Mouse (Mus musculus) cerebellum, postnatal 14 days (tissue): Measurements from ENCODE around the gene Tmem56.

ENCODE experiments used
- DNase-seq, 2 experiments: peaks; one replicate each; pipeline ENCODE4 v3.0.0; 2021; ENCODE audit warnings: mixed read lengths in 2 of 2

Tmem56 gene

GRCm38 (mm10) chr3:121282998-121283397, at the start of gene Tmem56:
Gene Tmem56 (minus strand): TSS chr3:121283098.
- no peak for DNase-seq

DNA sequence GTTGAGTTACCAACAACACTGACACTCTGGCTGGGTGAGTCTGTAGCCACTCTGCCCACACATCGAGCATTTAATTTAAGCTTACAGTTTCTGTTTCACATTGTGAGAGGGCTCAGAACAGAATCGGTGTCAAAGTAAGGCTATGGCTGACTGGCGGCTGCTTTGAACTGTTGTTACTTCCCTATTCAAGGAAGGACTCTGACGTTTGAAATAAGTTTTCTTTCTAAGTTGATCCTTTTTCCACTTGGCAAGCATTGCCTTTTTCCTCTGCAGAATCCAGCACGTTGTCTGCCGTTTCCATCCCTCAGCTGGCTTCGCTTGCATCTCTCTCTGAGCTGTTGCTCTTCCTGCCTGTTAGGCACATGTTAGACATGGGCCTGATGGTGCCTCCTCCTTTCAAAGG, 47.3 kb upstream of the Tmem56 start:
- DNase-seq = no peak

- DNase-seq = no peak
Observed at GRCm38 (mm10) chr3:121329647-121330046, 46.7 kb upstream of the Tmem56 start.

DNA sequence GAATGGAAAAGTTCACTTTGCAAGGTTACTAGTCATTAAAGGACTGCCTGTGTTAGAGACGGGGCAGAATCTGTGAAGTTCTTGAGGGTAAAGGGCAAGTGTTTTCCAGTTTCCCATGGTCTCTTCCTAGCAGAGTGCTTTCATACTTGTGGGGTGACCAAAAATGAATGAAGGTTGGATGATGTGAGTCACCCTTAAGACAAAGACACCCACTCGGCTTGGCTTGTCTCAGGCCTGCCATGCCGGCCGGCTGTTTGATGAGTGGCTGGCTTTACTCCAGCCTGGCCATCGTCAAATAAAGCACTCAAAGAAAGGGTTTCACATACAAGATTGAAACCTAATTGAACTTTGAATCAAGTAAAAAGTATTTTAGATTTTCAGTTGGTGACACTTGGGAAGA, 44.5 kb upstream of the Tmem56 start:
- no peak for DNase-seq

DNA sequence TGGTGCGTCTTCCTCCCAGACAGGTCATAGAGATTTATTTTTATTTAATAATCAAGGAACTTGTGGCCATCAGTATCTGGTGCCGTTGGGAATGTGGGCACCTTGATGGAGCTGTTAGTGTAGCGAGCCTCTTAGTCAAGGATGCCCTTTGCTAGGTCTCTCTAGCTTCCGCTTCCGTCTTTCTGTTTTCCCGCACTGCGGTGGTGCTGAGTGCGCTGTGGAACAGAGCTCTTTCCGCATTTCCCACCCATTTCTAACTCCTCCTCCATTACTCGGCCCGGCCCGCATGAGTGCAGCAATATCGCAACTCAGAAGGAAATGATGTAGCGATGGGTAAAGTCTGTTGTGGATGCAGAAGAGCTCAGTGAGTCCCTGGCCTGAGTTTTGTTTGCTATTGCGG, 40.5 kb upstream of the Tmem56 start:
- no peak for DNase-seq

- DNase-seq = no peak
Observed at GRCm38 (mm10) chr3:121320896-121321295, 38.0 kb upstream of the Tmem56 start.

DNA sequence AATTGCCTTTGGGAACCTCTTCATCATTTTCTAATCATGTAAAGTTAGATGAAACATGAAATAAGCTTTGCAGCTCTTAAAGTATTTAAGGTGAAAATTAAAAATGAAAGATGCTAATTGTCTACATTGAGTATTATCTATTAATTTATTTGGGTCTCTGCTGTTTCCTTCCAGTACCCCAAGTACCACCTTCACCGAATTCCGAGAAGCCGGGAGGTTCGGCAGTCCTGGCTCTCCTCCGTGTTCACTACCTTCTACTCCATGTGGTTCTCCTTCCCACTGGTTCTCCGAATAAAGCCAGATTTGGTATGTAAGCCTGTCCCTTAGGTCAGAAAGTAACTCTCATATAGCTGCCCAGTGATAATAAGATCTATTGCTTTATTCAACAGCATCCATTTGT, 37.0 kb upstream of the Tmem56 start:
- DNase-seq = no peak

DNA sequence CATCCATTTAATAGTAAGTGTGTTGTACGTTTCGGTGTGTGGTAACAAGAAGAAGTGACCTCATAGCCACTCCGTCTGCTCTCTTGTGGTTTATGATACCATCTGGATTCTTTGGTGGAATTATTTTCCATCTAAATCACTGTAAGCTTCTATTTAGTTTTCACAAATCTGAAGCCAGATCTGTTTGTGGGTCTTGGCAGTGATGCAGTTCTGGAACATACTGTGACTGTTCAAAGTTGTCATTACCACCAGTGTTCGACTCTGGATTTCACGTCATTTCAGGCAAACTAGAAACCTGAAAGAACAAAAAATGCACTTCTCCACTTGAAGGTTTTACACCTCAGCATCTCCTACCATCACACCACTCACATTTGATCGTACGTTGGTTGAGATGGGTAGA, 32.6 kb upstream of the Tmem56 start:
- no peak for DNase-seq

- DNase-seq = no peak
Observed at GRCm38 (mm10) chr3:121314149-121314548, 31.3 kb upstream of the Tmem56 start.

DNA sequence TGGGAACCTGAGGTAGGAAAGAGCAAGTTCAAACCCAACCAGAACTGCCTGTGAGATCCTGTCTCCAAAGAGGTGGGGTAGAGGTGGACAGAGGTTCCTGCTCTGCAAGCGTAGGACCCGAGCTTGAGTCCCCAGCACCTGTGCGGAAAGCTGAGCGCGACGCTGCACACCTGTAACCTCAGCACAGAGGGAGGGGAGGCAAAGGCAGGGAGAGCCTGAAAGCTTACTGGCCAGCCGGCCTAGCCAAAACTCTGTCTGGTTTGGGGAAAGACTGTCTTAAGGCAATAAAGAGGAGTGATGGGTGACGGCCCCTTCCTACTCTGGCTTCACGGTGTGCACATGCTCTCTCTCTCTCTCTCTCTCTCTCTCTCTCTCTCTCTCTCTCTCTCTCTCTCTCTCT, 30.1 kb upstream of the Tmem56 start:
- DNase-seq = no peak

DNA sequence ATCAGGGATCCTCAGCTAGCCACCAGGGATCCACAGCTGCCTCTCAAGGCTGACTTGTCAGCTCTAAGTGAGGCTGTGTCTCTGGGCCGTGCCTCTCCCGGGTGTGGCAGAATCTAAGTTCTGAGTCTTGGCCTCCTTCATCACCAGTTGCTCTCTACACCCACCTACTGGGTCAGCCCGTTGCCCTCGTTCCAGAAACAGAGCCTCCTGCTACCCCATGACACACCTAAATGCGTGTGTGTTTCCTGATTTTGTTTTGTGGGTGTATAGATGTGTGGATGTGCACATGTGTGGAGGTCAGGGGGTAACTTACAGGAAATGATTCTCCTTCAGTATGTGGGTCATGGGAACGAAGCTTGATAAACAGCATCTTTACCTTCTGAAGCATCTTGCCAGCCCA, 29.5 kb upstream of the Tmem56 start:
- DNase-seq = no peak

DNA sequence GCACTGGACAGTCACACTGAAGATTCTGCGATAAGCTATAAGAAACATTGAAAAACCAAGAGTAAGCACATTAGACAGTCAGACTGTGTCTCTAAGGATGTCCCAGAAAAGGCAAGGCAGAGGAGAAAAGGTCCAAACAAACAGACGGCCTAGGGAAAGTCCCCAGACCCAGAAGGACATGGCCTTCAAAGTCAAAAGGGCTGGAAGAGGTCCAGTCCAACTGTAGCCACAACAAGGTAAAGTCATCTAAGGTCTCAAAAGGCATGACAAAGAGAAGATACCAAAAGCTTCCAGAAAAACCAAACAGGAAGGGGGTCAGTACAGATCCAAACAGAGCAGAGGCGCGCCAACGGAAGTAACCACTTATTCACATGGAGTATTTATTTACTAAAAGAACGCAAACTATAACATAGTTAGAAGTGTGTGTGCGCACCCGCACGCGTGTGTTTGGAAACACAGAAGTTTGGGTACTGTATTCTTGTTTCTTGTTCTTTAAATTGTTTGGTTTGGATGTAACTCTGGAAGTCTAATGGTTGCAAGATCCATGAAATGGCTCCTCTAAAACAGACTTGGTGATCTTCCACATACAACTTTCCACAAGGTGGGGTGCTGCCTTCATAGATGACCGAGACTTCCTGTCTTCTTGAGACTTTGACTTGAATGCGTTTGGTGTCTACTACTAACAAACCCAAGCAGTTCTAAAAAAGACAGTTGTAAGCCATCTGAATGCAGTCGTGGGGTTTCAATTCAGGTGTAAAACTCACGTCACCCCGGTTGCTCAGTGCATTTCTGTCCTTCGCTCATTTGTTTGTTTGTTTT, 27.2 kb upstream of the Tmem56 start:
- DNase-seq = no peak

DNA sequence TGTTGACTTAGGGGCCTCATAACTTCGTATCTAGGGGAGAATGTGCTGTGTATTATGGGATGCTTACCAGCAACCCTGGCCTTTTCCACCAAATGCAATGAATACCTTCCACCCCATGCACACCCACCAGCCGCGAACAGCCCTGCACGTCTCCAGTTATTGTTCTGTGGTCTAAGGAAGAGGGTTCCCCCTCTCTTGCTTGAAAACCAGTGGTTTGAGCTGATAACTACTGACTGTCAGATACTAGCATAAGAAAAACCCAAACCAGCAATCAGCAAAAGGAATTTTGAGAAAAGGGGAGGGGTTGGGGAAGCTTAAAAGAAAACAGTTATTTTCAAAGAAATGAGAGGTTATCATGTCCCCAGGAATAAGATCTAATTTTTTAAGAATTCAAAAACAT, 26.5 kb upstream of the Tmem56 start:
- no peak for DNase-seq

DNA sequence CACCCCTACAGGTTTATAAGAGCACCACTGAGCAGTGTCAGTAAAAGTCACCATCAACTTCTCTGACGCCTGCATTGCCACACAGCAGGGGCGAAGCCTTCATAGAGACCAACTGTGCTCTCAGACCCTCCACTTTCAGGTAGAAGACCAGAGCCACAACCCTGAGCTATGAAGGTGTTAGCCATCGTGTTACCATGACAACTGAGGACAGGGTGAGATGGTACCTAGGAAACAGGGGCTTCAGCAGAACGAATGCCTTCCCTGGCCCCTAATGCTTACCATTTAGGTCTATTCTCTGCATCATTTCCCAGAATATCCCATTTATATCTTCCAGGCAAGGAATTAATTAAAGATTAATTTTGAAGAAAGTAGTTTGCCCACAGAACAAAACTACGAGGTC, 26.0 kb upstream of the Tmem56 start:
- no peak for DNase-seq

GRCm38 (mm10) chr3:121307532-121308234, 24.8 kb upstream of the Tmem56 start:
- peak; percentile 84 to 85 for DNase-seq

GRCm38 (mm10) chr3:121306641-121307040, 23.7 kb upstream of the Tmem56 start:
- peak in 1 of 2 experiments; percentile 32 for DNase-seq

GRCm38 (mm10) chr3:121294200-121294599, 11.3 kb upstream of the Tmem56 start:
- DNase-seq = no peak

DNA sequence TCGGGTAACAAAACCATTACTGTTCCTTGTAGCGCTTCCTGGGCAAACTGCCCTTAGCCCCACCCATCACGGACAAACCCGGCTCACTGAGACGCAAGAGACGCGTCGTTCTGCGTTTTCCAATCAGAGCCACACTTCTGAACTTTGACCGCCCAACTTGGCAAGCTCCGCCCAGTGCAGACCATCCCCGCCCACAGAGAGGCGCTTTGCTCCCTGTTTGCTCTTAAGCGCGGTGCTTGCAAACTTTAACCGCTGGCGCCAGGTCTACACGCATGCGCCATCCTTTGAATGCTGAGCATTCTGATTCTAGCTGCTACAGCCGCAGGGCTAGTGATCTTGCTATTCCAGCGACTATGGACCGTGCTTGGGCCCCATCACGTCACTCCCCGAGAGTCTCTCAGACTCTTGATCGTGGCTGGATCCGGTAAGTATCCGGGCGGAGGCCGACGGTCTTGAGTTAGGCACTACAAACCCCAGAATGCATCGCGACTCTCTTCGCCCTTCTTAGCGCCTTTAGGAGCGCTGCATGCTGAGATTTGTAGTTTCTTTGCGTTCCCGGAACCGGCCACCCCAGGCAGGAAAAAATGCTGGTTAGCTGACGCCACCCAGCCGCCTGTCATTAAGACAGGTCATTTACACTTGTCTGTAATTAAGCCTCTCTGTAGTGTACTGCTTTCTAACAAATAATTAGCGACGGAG, 8.8 kb upstream of the Tmem56 start, which contains the start of gene Alg14:
TSS of gene Alg14 (plus strand) at position 214 of the 699 bp plus-strand sequence.
- peak; percentile 96 to 97 for DNase-seq

GRCm38 (mm10) chr3:121291225-121291559, 8.3 kb upstream of the Tmem56 start:
- DNase-seq = no peak

DNA sequence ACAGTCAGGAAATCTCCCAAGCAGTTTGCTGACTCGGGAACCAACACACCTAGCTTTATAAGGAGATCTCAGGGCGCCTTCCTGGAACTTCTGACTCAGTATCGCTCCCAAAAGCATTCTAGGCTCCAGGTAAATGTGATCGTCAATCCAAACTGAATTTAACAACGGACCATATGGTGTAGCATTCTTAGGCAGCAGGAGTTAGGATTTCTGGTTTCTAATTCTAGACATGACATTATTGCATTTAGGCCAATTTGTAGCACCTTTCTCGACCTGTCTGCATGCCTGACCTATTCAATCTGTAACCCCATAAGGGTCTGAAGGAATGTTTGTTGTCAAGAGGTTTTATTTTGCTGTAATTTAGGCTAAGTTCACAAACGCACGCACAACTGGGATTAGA, 7.8 kb upstream of the Tmem56 start:
- peak in 1 of 2 experiments; percentile 35 for DNase-seq

DNA sequence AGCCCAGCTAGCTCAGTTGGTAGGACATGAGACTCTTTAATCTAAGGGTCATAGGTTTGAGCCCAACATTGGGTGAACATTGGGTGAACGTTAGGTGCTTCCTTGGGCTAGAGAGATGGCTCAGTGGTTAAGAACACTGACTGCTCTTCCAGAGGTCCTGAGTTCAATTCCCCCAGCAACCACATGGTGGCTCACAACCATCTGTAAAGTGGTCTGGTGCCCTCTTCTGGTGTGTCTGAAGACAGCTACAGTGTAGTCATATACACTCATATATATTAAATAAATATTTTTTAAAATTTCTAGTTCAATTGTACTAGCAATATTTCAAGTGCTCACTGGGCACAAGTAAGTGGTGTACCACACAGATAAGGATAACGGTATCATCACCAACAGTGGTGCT, 4.3 kb upstream of the Tmem56 start:
- peak in 1 of 2 experiments; percentile 33 for DNase-seq

- peak; percentile 50 to 53 for DNase-seq
Observed at GRCm38 (mm10) chr3:121285219-121285618, 2.3 kb upstream of the Tmem56 start.

GRCm38 (mm10) chr3:121279679-121280078, 3.2 kb downstream of the Tmem56 start:
- no peak for DNase-seq

DNA sequence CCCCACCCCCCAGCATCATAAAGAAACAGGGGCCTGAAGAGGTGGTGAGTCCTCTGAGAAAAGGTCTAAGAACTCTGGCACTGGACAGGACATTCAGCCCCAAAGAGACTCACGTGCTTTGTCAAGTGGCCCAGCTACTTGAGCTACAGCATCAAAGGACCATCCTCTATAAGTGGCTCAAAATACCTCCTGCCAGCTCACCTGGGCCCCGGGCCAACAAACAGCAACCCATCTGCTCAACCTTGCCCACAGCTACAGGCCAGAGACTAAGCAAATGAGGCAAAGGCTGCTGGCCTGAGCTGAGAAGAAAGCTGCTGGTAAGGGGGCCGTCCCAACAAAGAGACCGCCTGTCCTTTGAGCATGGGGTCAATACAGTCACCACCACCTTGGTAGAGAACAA, 5.3 kb downstream of the Tmem56 start:
- DNase-seq = peak; percentile 94
